Mouse (Mus musculus) CH12.LX (cell line): Measurements from ENCODE around the gene Cd200. TPM values are rescaled to one million over a fixed set of nuclear protein-coding genes. Genes with fewer than 3 reads are reported as not detected.
A peak's percentile ranks its signal among the peaks of the same experiment; 100 is the strongest.

Experiments used
- DNase-seq: peaks from one replicate; pipeline ENCODE4 v3.0.0-alpha.2; 2013; ENCODE audit errors: extremely low read depth
- H3K27ac ChIP-seq: 2 replicates; pipeline ENCODE4 v1.5.1; 2012; ENCODE audit warnings: low read depth, mild to moderate bottlenecking, control low read depth, moderate library complexity; ENCODE audit not compliant: insufficient read depth
- H3K27me3 ChIP-seq: replicated peaks from 2 replicates; pipeline ENCODE3; 2012; ENCODE audit warnings: inconsistent platforms
- H3K36me3 ChIP-seq, 2 experiments: replicated peaks in 1 of 2; 2 replicates each; pipeline versions ENCODE3 to v1.6.1; 2012; ENCODE audit warnings: inconsistent platforms in 1 of 2, low read length in 1 of 2, mild to moderate bottlenecking in 1 of 2, mixed read lengths in 1 of 2, moderate library complexity in 1 of 2; ENCODE audit not compliant: control insufficient read depth in 1 of 2, insufficient read depth in 1 of 2
- H3K4me1 ChIP-seq, 2 experiments: 2 replicates each; pipeline ENCODE4 v1.6.1; 2012; ENCODE audit warnings: inconsistent platforms in 1 of 2, moderate library complexity in 1 of 2; ENCODE audit not compliant: insufficient read depth in 2 of 2, control insufficient read depth in 1 of 2
- H3K4me2 ChIP-seq: 2 replicates; pipeline ENCODE4 v1.6.1; 2012; ENCODE audit warnings: low read depth, mild to moderate bottlenecking, control low read depth; ENCODE audit not compliant: poor library complexity, insufficient read depth, severe bottlenecking
- H3K4me3 ChIP-seq, 3 experiments: fragments of 150-350 bp in 1 of 3; sonication (generic) in 1 of 3; replicated peaks in 1 of 3; 2 replicates each; pipeline versions ENCODE3 to v1.5.1; 2011 to 2012; ENCODE audit warnings: low read depth in 2 of 3, low read length in 2 of 3, mild to moderate bottlenecking in 2 of 3, moderate library complexity in 2 of 3, control low read depth in 1 of 3, improper control_type of control experiment in 1 of 3, inconsistent platforms in 1 of 3, mixed read lengths in 1 of 3; ENCODE audit not compliant: poor library complexity in 1 of 3
- H3K79me2 ChIP-seq: replicated peaks from 2 replicates; pipeline ENCODE4 v1.6.1; 2012; ENCODE audit warnings: mild to moderate bottlenecking, moderate library complexity; ENCODE audit not compliant: control insufficient read depth, poor library complexity, insufficient read depth, severe bottlenecking; ENCODE audit errors: extremely low read depth
- H3K9ac ChIP-seq: 2 replicates; pipeline ENCODE4 v1.6.1; 2012; ENCODE audit warnings: low read depth, mild to moderate bottlenecking, control low read depth, moderate library complexity; ENCODE audit not compliant: insufficient read depth
- H3K9me3 ChIP-seq: replicated peaks from 2 replicates; pipeline ENCODE3; 2012; ENCODE audit warnings: low read length, inconsistent platforms, mixed read lengths
- BHLHE40 ChIP-seq: IDR thresholded peaks from 2 replicates; pipeline ENCODE4 v1.6.1; 2011; ENCODE audit warnings: mild to moderate bottlenecking, low read depth, low read length, improper control_type of control experiment
- CHD2 ChIP-seq: IDR thresholded peaks from 2 replicates; pipeline ENCODE4 v1.6.1; 2011; ENCODE audit warnings: low read length, improper control_type of control experiment
- CTCF ChIP-seq, 2 experiments: IDR thresholded peaks in 1 of 2; conservative IDR thresholded peaks in 1 of 2; 2 replicates each; pipeline ENCODE4 v1.5.1; 2011 to 2012; ENCODE audit warnings: low read depth in 2 of 2, low read length in 2 of 2, improper control_type of control experiment in 1 of 2, inconsistent platforms in 1 of 2, mild to moderate bottlenecking in 1 of 2, moderate library complexity in 1 of 2
- E2F4 ChIP-seq: IDR thresholded peaks from 2 replicates; pipeline ENCODE4 v1.6.1; 2011; ENCODE audit warnings: low read depth, low read length, improper control_type of control experiment; ENCODE audit not compliant: insufficient replicate concordance
- ELF1 ChIP-seq: IDR thresholded peaks from 2 replicates; pipeline ENCODE4 v1.6.1; 2014; ENCODE audit warnings: low read depth, mild to moderate bottlenecking, inconsistent platforms, low read length, improper control_type of control experiment
- GABPA ChIP-seq: IDR thresholded peaks from 2 replicates; pipeline ENCODE4 v1.6.1; 2012; ENCODE audit warnings: low read depth, low read length, improper control_type of control experiment, inconsistent platforms; ENCODE audit not compliant: insufficient replicate concordance
- HCFC1 ChIP-seq: IDR thresholded peaks from 2 replicates; pipeline ENCODE4 v1.6.1; 2012; ENCODE audit warnings: low read depth, mild to moderate bottlenecking, inconsistent platforms, low read length, improper control_type of control experiment
- IRF4 ChIP-seq: IDR thresholded peaks from 2 replicates; pipeline ENCODE4 v1.6.1; 2014; ENCODE audit warnings: low read depth, mild to moderate bottlenecking, inconsistent platforms, low read length, improper control_type of control experiment
- JUN ChIP-seq: IDR thresholded peaks from 2 replicates; pipeline ENCODE4 v1.6.1; 2011; ENCODE audit warnings: low read depth, mild to moderate bottlenecking, low read length, improper control_type of control experiment, moderate library complexity; ENCODE audit not compliant: insufficient read depth
- JUND ChIP-seq: conservative IDR thresholded peaks from 2 replicates; pipeline ENCODE4 v1.6.1; 2011; ENCODE audit warnings: low read depth, low read length, improper control_type of control experiment
- KAT2A ChIP-seq: IDR thresholded peaks from 2 replicates; pipeline ENCODE4 v1.6.1; 2012; ENCODE audit warnings: low read length, improper control_type of control experiment, inconsistent platforms; ENCODE audit not compliant: insufficient replicate concordance
- MAX ChIP-seq: IDR thresholded peaks from 2 replicates; pipeline ENCODE4 v1.6.1; 2011; ENCODE audit warnings: low read length, improper control_type of control experiment
- MEF2A ChIP-seq: IDR thresholded peaks from 2 replicates; pipeline ENCODE4 v1.6.1; 2014; ENCODE audit warnings: low read depth, mild to moderate bottlenecking, inconsistent platforms, low read length, improper control_type of control experiment, borderline replicate concordance
- MYC ChIP-seq: IDR thresholded peaks from 2 replicates; pipeline ENCODE4 v1.6.1; 2011; ENCODE audit warnings: low read depth, mild to moderate bottlenecking, improper control_type of control experiment, low read length
- NELFE ChIP-seq: IDR thresholded peaks from 2 replicates; pipeline ENCODE4 v1.6.1; 2011; ENCODE audit warnings: low read depth, low read length, improper control_type of control experiment
- POLR2A ChIP-seq: IDR thresholded peaks from 2 replicates; pipeline ENCODE4 v1.6.1; 2011; ENCODE audit warnings: low read depth, mild to moderate bottlenecking, improper control_type of control experiment, low read length
- POLR2AphosphoS2 ChIP-seq: IDR thresholded peaks from 2 replicates; pipeline ENCODE4 v1.6.1; 2011; ENCODE audit warnings: low read depth, low read length, improper control_type of control experiment
- RAD21 ChIP-seq: IDR thresholded peaks from 2 replicates; pipeline ENCODE4 v1.6.1; 2011; ENCODE audit warnings: low read depth, mild to moderate bottlenecking, low read length, improper control_type of control experiment, moderate library complexity
- SMC3 ChIP-seq: IDR thresholded peaks from 2 replicates; pipeline ENCODE4 v1.6.1; 2011; ENCODE audit warnings: low read depth, low read length, improper control_type of control experiment
- TBP ChIP-seq: conservative IDR thresholded peaks from 2 replicates; pipeline ENCODE4 v1.6.1; 2011; ENCODE audit warnings: low read depth, low read length, improper control_type of control experiment
- UBTF ChIP-seq: IDR thresholded peaks from 2 replicates; pipeline ENCODE4 v1.6.1; 2012; ENCODE audit warnings: low read depth, mild to moderate bottlenecking, inconsistent platforms, low read length, improper control_type of control experiment, moderate library complexity
- USF2 ChIP-seq: conservative IDR thresholded peaks from 2 replicates; pipeline ENCODE4 v1.6.1; 2011; ENCODE audit warnings: low read depth, low read length, improper control_type of control experiment
- ZKSCAN1 ChIP-seq: IDR thresholded peaks from 2 replicates; pipeline ENCODE4 v1.6.1; 2012; ENCODE audit warnings: low read depth, inconsistent platforms, low read length, improper control_type of control experiment, borderline replicate concordance
- ZMIZ1 ChIP-seq: IDR thresholded peaks from 2 replicates; pipeline ENCODE4 v1.6.1; 2012; ENCODE audit warnings: low read depth, mild to moderate bottlenecking, inconsistent platforms, low read length, improper control_type of control experiment
- dilution Hi-C: fragments of 300-500 bp; cut with MboI; formaldehyde crosslinking; loops from 2 replicates; pipeline ENCODE4 v1.14.3; 2020; ENCODE audit warnings: low sequenced_read_pairs; ENCODE audit not compliant: extremely low pct_unique_long_range_greater_than_20kb, extremely low pct_ligation_motif_present
- in situ Hi-C: fragments of 300-500 bp; cut with MboI; formaldehyde crosslinking; loops from 3 replicates; pipeline ENCODE4 v1.14.3; 2019; ENCODE audit warnings: low sequenced_read_pairs, low pct_ligation_motif_present, low pct_unique_long_range_greater_than_20kb, mixed read lengths
- polyA plus RNA-seq: library from polyadenylated mRNA; unstranded; fragments of >175 nt; gene quantifications from 2 replicates; pipeline ENCODE4 v1.2.1, GENCODE M21; 2012; ENCODE audit warnings: low read depth; ENCODE audit not compliant: insufficient read length
- total RNA-seq, 2 experiments: library from RNA; depleted of rRNA; stranded (reverse); fragments of 300-350 nt in 1 of 2; fragments of >200 nt in 1 of 2; gene quantifications; 2 replicates each; pipeline ENCODE4 v1.2.3; 2012 to 2014

Gene Cd200
- total and polyA plus RNA-seq, 3 experiments: 13.7 to 77.5 (median 17.0) TPM

- H3K36me3 ChIP-seq: no peaks in the 10 kb centered on the region
- H3K27ac ChIP-seq: no peak overlapping the region
- H3K9ac ChIP-seq: no peak overlapping the region
- no peak overlapping the region for H3K4me3 ChIP-seq
- DNase-seq: no peak
- no peaks in the 10 kb centered on the region for H3K27me3 ChIP-seq
- TF ChIP-seq POLR2AphosphoS2: no peak
- no peak for TF ChIP-seq IRF4
- TF ChIP-seq POLR2A: no peak
- no peak for TF ChIP-seq USF2
- no peak for TF ChIP-seq NELFE
- TF ChIP-seq GABPA: no peak
- TF ChIP-seq ELF1: no peak
- no peak for TF ChIP-seq SMC3
- no peak for TF ChIP-seq TBP
- TF ChIP-seq MEF2A: no peak
- TF ChIP-seq E2F4: no peak
- TF ChIP-seq JUND: no peak
- TF ChIP-seq MAX: no peak
- no peak for TF ChIP-seq ZKSCAN1
- no peak for TF ChIP-seq HCFC1
- TF ChIP-seq KAT2A: no peak
- no peak for TF ChIP-seq ZMIZ1
- no peak for TF ChIP-seq MYC
- no peak overlapping the region for H3K4me2 ChIP-seq
- no peaks in the 10 kb centered on the region for H3K79me2 ChIP-seq
- H3K4me1 ChIP-seq: peaks cover 15 to 34% of the 10 kb centered on the region in 2 experiments
- in situ Hi-C loops (loop anchor here (10.0 kb wide), 1 partner anchor 70 kb away; the partner anchor contains the start of gene Cd200), dilution Hi-C loops (no loop called here)
- H3K9me3 ChIP-seq: no peaks in the 10 kb centered on the region
Measured at GRCm38 (mm10) chr16:45334891-45335290, 74.0 kb downstream of the Cd200 start.

GRCm38 (mm10) chr16:45334376-45334765 is 74.5 kb downstream of the Cd200 start:
- Histone ChIP-seq H3K36me3 (no peaks in the 10 kb centered on the region), H3K27me3 (no peaks in the 10 kb centered on the region), H3K4me1 (peaks cover 15 to 36% of the 10 kb centered on the region in 2 experiments), H3K4me2 (no peak overlapping the region), H3K27ac (no peak overlapping the region), H3K9ac (no peak overlapping the region), H3K9me3 (no peaks in the 10 kb centered on the region), H3K4me3 (no peak overlapping the region), H3K79me2 (no peaks in the 10 kb centered on the region)
- TF ChIP-seq RAD21 (no peak), CHD2 (no peak), ZMIZ1 (no peak), BHLHE40 (no peak), UBTF (no peak), JUN (no peak), CTCF (conservative IDR thresholded peaks at IDR 0.05 in 1 of 2, IDR thresholded peaks at IDR 0.05 in 1 of 2; ENCODE audit: low read depth in 2 of 2, low read length in 2 of 2) (peak in 1 of 2 experiments; percentile 17; a peak in 1 of 4 replicates), TBP (no peak), SMC3 (no peak)
- no peak for DNase-seq
- in situ Hi-C loops: loop anchor here (10.0 kb wide), 1 partner anchor 70 kb away; the partner anchor contains the start of gene Cd200
- dilution Hi-C loops: no loop called here
